Mouse (Mus musculus): ENCODE data around the gene E4f1. TPM values are rescaled to one million over a fixed set of nuclear protein-coding genes. Genes with fewer than 3 reads are reported as not detected.

E4f1 gene
- polyA plus RNA-seq, 1 experiment from 2014 or later = 28.8 TPM

DNA sequence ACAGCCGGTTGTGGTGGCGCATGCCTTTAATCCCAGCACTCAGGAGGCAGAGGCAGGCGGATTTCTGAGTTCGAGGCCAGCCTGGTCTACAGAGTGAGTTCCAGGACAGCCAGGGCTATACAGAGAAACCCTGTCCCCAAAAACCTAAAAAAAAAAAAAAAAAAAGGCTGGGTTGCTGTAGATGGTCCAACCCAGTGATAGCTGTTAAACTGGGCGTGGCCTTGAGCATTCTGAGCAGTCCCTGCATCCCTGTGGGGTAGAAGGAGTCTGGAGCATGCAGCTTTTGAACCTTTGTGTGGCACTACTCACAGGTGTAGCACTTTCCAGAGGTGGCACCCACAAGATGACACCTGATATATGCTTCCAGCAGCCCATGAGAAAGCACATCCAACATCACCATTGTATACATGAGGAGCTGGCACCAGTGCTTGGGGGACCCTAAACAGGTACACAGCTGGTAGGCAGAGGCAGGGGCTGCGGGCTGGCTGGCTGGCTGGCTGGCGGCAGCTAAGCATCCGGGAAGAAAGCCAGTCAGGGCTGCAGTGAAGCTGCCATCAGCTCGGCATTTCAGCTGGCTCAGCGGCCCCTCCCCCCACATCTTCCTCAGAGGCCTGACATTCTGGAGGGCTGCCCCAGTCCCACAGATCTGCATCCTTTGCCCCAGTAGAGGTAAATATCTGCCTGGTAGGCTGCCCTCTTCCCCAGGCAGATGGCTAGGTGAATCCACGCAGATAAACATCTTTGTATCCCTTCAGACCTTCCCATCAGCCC is 15.2 kb upstream of the E4f1 start:
- no peak overlapping the region for H3K27ac ChIP-seq (ENCODE audit: low read length)
- peaks cover 8% of the 10 kb centered on the region for H3K4me1 ChIP-seq (ENCODE audit: control insufficient read depth, insufficient read depth, low read length)
- no peaks in the 10 kb centered on the region for H3K36me3 ChIP-seq (ENCODE audit: control insufficient read depth, insufficient read depth)
- H3K27me3 ChIP-seq (ENCODE audit: control insufficient read depth, insufficient read depth, low read length) = peaks cover 31% of the 10 kb centered on the region
- 42% methylated on average over 11 of the region's 11 CpGs for WGBS
- H3K4me3 ChIP-seq (ENCODE audit: low read length) = no peak overlapping the region
- no peak overlapping the region for H3K9ac ChIP-seq (ENCODE audit: low read length)
- no peak for ATAC-seq (replicated peaks; ENCODE audit: extremely low read depth, insufficient read depth, low FRiP score)
- H3K4me2 ChIP-seq (ENCODE audit: low read depth, low read length) = no peak overlapping the region
- H3K9me3 ChIP-seq (replicated peaks; ENCODE audit: control insufficient read depth, low read length) = no peaks in the 10 kb centered on the region

DNA sequence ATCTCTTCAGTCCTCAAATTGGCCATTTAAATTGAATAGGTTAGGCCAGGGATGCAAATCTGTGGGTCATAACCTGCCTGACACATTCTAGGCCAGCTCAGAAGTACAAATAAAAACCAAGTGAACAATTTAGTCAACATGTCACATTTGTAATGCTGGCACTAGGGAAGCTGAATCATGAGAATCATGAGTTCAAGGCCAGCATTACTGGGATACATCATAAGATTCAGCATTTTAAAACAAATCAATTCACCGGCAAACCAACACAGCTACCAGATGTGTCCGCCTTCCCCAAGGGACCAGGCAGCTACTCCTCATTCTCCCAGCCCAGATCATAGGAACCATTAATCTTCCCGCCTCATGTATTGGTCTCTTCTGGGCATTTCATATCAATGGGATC is 13.4 kb upstream of the E4f1 start:
- Histone ChIP-seq H3K9ac (ENCODE audit: low read length) (no peak overlapping the region), H3K27ac (ENCODE audit: low read length) (no peak overlapping the region), H3K4me3 (ENCODE audit: low read length) (no peak overlapping the region), H3K9me3 (replicated peaks; ENCODE audit: control insufficient read depth, low read length) (no peaks in the 10 kb centered on the region), H3K4me2 (ENCODE audit: low read depth, low read length) (no peak overlapping the region), H3K4me1 (ENCODE audit: control insufficient read depth, insufficient read depth, low read length) (peaks cover 8% of the 10 kb centered on the region), H3K27me3 (ENCODE audit: control insufficient read depth, insufficient read depth, low read length) (peaks cover 19% of the 10 kb centered on the region), H3K36me3 (ENCODE audit: control insufficient read depth, insufficient read depth) (no peaks in the 10 kb centered on the region)
- WGBS = 94% methylated on average over 3 of the region's 3 CpGs
- no peak for ATAC-seq (replicated peaks; ENCODE audit: extremely low read depth, insufficient read depth, low FRiP score)

DNA sequence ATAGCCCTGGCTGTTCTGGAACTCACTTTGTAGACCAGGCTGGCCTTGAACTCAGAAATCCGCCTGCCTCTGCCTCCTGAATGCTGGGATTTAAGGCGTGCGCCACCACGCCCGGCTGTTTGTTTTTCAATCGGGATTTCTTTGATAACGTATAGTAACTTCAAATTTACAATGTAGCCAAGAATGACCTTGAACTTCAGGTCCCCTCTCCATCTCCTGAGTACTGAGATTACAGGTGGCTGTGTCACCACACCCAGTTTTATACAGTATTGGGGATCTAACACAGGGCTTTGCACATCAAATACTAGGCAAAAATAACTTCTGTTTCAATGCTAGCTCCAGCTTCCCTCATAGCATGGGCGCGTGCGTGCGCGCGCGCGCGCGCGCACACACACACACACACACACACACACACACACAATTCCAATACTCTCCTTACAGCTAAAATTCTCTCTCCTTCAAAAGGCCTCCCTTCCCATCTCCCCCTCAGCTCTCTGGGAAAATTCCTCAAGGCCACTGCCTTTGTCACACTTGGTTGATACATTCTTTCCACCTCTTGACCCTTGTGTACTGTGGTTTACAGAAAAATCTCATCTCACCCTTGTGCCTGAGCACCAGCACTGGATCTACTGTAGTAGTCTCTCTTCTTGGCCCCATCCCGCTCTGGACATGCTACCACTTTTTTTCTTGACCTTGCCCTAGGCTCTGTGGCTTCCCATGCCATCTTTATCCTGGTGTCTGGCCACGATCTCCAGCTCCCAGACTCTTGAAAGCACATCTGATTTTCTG is 11.1 kb upstream of the E4f1 start:
- Histone ChIP-seq H3K9ac (ENCODE audit: low read length) (no peak overlapping the region), H3K36me3 (ENCODE audit: control insufficient read depth, insufficient read depth) (peaks cover 9% of the 10 kb centered on the region), H3K4me3 (ENCODE audit: low read length) (no peak overlapping the region), H3K9me3 (replicated peaks; ENCODE audit: control insufficient read depth, low read length) (no peaks in the 10 kb centered on the region), H3K4me2 (ENCODE audit: low read depth, low read length) (no peak overlapping the region), H3K27ac (ENCODE audit: low read length) (no peak overlapping the region), H3K27me3 (ENCODE audit: control insufficient read depth, insufficient read depth, low read length) (no peaks in the 10 kb centered on the region), H3K4me1 (ENCODE audit: control insufficient read depth, insufficient read depth, low read length) (peaks cover 13% of the 10 kb centered on the region)
- ATAC-seq (replicated peaks; ENCODE audit: extremely low read depth, insufficient read depth, low FRiP score) = no peak
- WGBS = 92% methylated on average over 20 of the region's 20 CpGs

DNA sequence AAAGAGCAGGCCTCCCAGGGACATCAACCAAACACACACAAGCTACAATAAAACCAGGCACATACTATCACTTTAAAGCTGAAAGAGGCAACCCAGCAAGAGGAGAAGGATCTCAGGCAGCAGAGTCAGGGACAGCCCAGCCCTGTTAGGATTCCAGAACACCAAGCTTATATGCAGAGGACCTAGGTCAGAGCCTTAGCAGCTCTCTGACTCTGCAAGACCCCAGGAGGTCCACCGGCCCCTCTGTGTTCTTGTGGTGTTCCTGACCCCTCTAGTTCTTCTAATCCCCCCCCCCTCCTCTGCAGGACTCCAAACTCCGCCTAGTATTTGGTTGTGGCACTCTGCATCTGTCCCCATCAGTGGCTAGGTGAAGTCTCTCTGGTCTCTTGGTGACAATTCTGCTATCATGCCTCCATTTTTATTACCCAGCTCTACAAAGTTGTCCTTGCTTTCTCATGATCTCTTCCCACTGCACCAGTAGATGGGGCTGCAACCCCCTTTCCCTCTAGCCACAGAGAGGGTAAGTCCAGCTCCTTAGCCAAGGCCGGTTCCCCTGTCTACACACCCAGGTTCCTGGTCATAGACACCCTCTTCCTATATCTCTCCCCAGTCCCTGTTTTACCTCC is 10.2 kb upstream of the E4f1 start:
- Histone ChIP-seq H3K4me2 (ENCODE audit: low read depth, low read length) (no peak overlapping the region), H3K9me3 (replicated peaks; ENCODE audit: control insufficient read depth, low read length) (no peaks in the 10 kb centered on the region), H3K4me1 (ENCODE audit: control insufficient read depth, insufficient read depth, low read length) (peaks cover 9% of the 10 kb centered on the region), H3K4me3 (ENCODE audit: low read length) (no peak overlapping the region), H3K27me3 (ENCODE audit: control insufficient read depth, insufficient read depth, low read length) (no peaks in the 10 kb centered on the region), H3K9ac (ENCODE audit: low read length) (no peak overlapping the region), H3K36me3 (ENCODE audit: control insufficient read depth, insufficient read depth) (peaks cover 18% of the 10 kb centered on the region), H3K27ac (ENCODE audit: low read length) (no peak overlapping the region)
- WGBS = 43% methylated on average over 3 of the region's 3 CpGs
- no peak for ATAC-seq (replicated peaks; ENCODE audit: extremely low read depth, insufficient read depth, low FRiP score)

DNA sequence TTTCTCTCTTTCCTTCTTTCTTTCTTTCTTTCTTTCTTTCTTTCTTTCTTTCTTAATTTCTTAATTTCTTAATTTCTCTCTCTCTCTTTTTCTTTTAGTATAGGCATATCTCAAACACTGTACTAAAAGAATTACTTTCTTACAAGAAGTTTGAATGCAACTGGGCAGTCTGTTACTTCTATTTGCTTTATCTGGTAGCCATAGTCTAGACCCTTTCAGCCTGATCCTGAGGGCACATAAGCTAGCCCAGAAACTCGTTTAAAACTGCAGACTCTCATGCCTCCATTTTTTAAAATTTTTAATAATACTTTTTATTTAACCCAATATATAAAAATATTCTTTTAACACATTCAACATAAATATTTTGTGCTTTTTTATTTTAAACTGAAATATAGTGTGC is 9.3 kb upstream of the E4f1 start:
- H3K9me3 ChIP-seq (replicated peaks; ENCODE audit: control insufficient read depth, low read length) = no peaks in the 10 kb centered on the region
- peak overlapping the region; percentile 45; the same call in 1 of the 2 replicates for H3K4me2 ChIP-seq (ENCODE audit: low read depth, low read length)
- no peaks in the 10 kb centered on the region for H3K27me3 ChIP-seq (ENCODE audit: control insufficient read depth, insufficient read depth, low read length)
- no peak overlapping the region; the same call in 1 of the 2 replicates for H3K9ac ChIP-seq (ENCODE audit: low read length)
- WGBS = 14% methylated on average over 1 of the region's 1 CpGs
- peaks cover 27% of the 10 kb centered on the region for H3K36me3 ChIP-seq (ENCODE audit: control insufficient read depth, insufficient read depth)
- no peak overlapping the region for H3K27ac ChIP-seq (ENCODE audit: low read length)
- H3K4me1 ChIP-seq (ENCODE audit: control insufficient read depth, insufficient read depth, low read length) = peaks cover 7% of the 10 kb centered on the region
- H3K4me3 ChIP-seq (ENCODE audit: low read length) = peak overlapping the region; percentile 88
- no peak for ATAC-seq (replicated peaks; ENCODE audit: extremely low read depth, insufficient read depth, low FRiP score)

DNA sequence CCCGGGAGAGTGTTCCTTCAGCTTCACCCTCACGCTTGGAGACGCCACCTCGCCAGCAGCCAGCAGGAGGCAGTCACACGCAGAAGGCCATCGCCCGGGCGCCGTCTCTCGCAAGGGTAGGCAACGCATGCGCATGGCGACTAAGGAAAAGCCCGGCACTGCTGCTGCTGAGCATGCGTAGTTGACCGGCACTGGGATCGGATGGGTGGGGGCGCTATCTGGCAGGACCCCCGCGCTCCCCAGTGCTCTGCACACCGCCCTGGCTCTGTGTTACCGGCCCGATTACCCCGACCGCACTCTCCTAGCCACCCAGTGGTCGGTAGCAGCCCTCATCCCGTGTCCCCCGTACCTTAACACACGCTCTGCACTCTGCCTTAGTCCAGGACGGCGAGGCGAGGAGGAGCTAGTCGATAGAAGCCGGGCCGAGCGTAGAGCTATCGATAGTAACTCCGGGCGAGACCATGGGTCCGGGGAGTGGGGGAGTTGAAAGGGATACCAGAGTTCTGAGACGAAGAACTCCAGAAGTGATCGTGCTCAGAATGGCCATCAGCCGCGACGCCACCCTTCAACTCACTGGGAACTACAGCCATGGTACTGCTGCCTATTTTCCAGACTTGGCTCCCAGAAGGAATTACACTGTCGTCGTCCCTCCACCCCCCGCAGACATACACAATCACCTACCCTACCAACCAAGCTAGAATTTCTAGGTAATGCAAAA is 8.7 kb upstream of the E4f1 start, which contains the start of gene Mlst8:
TSS of gene Mlst8 (minus strand) at position 416 of the 718 bp plus-strand sequence.
- Histone ChIP-seq H3K27me3 (ENCODE audit: control insufficient read depth, insufficient read depth, low read length) (no peaks in the 10 kb centered on the region), H3K27ac (ENCODE audit: low read length) (peak within 1 kb of the TSS; percentile 95), H3K9me3 (replicated peaks; ENCODE audit: control insufficient read depth, low read length) (no peaks in the 10 kb centered on the region), H3K36me3 (ENCODE audit: control insufficient read depth, insufficient read depth) (peaks cover 28% of the 10 kb centered on the region), H3K4me3 (ENCODE audit: low read length) (peak within 1 kb of the TSS; percentile 88), H3K4me1 (ENCODE audit: control insufficient read depth, insufficient read depth, low read length) (peaks cover 7% of the 10 kb centered on the region), H3K4me2 (ENCODE audit: low read depth, low read length) (peak within 1 kb of the TSS; percentile 66), H3K9ac (ENCODE audit: low read length) (peak within 1 kb of the TSS; percentile 92)
- under 1% methylated on average over 48 of the region's 48 CpGs for WGBS
- ATAC-seq (replicated peaks; ENCODE audit: extremely low read depth, insufficient read depth, low FRiP score) = peak; percentile 93

DNA sequence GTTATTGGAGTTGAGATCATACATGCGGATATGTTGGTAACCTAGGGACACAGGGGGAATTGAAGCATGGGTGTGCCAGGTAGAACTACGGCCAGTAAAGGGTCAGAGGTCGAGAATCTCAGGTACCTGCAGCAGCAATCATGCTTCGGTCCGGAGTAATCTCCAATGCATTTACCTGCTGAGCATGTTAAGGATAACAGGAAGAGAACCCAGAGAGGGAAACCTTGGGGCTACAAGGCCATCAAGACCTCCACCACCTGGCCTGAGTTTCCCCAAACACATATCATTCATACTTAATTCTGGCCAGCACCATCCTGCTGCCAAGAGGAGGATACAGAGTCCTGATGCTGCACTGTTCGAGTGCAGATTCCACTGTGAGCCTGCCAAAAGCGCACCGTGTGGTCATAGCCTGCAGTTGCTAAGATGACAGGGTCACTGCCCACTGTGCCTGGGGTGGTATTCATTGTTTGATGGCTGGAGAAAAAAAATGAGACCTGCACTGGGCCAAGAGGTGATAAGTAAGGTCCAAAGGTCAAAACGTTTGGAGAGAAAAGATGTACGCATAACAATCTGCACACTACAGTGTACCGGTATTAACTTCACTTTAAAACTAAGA is 8.0 kb upstream of the E4f1 start:
- Histone ChIP-seq H3K4me3 (ENCODE audit: low read length) (peak overlapping the region; percentile 88), H3K9me3 (replicated peaks; ENCODE audit: control insufficient read depth, low read length) (no peaks in the 10 kb centered on the region), H3K36me3 (ENCODE audit: control insufficient read depth, insufficient read depth) (peaks cover 28% of the 10 kb centered on the region), H3K27ac (ENCODE audit: low read length) (no peak overlapping the region), H3K9ac (ENCODE audit: low read length) (peak overlapping the region; percentile 92), H3K4me2 (ENCODE audit: low read depth, low read length) (peak overlapping the region; percentile 66), H3K27me3 (ENCODE audit: control insufficient read depth, insufficient read depth, low read length) (no peaks in the 10 kb centered on the region), H3K4me1 (ENCODE audit: control insufficient read depth, insufficient read depth, low read length) (peaks cover 7% of the 10 kb centered on the region)
- no peak for ATAC-seq (replicated peaks; ENCODE audit: extremely low read depth, insufficient read depth, low FRiP score)
- WGBS = 45% methylated on average over 11 of the region's 11 CpGs
